Mouse (Mus musculus) spleen, embryonic (tissue): ENCODE results near the gene Ptcd3.

ENCODE experiments used
- CTCF ChIA-PET: fragments of 350-600 bp; sonication (Branson Sonifier 250); formaldehyde crosslinking; loops from one replicate; lab custom pipeline; 2022; lab: Charles Lee

The Ptcd3 gene

DNA sequence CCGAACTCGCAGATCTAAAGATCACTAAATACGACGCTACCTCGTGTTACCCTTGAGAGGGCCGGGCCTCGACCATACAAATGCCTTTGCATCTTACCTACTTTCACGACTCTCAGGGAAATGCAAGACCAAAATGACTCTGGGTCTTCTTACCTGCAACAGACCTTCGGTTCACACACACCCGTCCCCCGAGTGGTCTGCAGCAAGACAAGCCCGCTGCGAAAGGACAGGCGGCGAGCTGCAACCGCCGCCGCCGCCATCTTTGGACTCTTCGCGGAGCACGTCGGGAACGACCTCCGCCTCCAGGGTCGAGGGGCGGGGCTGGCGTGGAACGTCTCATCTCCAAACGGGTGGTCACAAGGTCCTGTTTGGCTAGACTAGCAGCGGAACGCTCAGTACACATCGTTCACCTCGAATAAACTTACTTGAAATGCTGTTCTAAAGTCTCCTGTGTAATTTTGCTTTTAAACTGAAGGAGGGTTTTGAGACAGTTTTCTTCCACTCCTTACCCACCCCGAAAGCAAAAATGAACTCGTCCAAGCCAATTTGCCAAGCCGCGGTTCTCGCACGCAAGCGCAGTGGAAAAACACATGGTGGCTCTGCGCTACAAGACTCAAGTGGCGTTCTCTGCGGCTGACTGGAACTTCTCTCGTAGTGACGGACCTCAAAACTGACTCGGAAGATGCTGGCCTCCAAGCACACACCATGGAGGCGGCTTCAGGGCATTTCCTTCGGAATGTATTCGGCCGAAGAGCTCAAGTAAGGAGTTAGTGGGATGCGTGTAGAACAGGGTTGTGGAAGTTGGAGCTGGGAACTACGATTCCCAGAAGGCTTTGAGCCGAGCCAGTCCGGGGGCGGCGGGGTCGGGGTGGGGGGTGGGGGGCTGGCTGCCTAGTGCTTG lies at the start of gene Ptcd3, which contains the start of gene Polr1a:
TSS of gene Ptcd3 (minus strand) at position 270 of the 901 bp plus-strand sequence.
TSS of gene Polr1a (plus strand) at position 573 of the 901 bp plus-strand sequence.
- CTCF ChIA-PET: interaction anchor here (0.6 kb wide), 1 partner anchor 246 kb away, joined by 3 read pairs; no protein-coding TSS in a partner anchor

DNA sequence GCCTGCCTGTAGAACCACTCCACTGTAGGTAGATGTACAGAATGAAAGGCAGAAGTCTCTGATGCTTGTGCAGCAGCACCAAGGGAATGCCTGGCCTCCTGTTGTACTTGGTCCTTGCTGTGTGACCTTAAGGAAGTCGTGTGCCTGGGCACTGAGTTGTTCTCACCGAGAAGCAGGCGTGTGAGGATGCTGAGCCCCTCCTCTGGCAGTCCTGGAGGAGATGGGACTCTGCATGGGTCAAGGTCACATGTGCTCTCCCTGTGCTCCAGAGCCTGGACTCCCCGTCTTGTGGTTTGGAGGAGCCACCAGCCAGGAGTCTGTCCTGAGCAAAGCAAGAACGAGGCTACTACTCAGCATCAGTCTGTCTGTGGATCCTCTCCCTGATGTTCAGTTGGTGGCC lies 42.6 kb upstream of the Ptcd3 start:
- CTCF ChIA-PET: no interaction called here

DNA sequence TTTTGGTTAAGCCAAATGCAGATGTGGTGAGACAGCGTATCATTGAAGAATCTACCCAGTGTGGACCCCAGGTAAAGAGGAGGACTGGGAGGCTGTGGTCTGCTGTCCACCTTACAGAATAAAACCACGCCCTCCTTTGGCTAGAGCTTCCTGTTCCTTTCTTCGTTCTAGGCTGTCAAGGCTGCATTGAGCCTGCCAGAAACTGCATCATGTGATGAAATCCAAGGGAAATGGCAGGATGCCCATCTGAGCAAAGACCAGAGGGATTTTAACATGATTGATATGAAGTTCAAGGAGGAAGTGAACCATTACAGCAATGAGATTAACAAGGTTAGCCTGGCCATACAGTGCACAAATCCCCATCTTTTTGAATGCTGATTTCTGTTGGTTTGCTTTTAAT lies 42.0 kb upstream of the Ptcd3 start:
- CTCF ChIA-PET: no interaction called here

DNA sequence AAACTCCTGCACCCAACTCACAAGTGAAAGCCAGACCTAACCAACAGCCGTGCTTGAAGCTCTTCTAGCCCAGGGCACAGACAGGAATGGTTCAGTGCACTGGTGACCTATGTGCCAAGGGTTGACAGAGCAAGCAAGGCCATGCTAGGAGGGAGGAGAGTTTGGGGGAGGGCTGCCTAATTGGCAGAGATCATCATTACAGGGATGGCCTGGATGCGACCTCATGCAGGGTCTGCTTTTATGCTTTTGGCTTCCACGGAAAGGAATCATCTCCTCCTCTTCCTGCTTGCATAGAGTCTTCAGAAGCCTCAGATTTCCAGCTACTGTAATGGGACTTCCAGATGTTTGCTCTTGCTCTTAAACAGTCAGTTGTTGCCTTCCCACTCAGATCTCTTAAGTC lies 41.2 kb upstream of the Ptcd3 start:
- CTCF ChIA-PET: no interaction called here

DNA sequence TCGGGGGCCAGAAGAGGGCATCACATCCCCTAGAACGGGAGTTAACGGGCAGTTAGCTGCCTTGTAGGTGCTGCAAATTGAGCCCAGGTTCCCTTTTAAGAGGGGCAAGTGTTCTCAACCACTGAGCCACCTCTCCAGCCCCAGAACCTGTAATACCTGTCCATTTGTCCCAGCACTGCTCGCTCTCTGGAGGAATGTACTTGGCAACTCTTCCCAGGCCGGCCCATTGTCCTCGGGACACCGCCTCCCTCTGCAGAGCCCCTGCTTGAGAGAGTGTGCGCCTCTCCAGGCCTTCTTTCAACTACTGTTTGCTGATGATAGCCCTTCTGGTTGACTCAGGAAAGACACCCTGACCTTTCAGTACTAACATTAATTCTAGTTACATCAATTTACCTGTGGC lies 37.6 kb upstream of the Ptcd3 start:
- CTCF ChIA-PET: no interaction called here

DNA sequence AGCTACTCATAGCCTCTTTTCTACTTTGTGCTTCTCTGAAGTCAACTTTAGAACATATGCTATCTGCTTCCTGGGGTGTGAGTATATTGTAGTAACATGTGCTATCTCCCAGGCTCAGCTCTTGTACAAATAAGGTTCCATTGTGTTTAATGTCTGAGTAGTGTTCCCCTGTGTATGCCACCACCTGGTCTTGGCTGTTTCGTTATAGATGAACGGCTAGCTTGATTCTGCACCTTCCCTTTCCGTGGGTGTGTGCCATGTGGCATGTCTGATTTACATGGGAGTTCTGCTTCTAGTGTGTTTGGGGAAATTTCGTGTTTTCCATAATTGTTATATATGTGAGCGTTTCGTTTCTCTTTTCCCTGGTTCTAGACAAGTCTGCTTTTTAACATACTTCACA lies 36.6 kb upstream of the Ptcd3 start:
- CTCF ChIA-PET: interaction anchor here (0.5 kb wide), 1 partner anchor 343 kb away, joined by 4 read pairs; no protein-coding TSS in a partner anchor

DNA sequence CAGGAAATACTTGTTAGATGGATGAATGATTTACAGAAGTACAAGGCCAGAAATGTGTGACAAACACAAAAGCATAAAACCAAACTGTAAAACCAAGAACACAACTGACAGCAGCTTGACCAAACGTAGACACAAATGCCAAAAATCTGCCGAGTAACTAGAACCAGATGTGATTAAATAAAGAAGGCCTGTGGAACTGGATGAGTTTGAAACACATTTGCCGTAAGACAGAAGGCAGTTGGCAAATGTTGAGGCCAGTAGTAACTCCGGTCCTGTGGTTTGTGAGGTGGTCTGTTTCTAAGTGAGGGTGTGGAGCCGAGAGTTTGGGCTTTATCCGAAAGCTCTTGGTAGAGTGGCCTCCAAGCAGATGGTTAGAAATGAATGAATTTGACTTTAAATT lies 32.4 kb upstream of the Ptcd3 start:
- CTCF ChIA-PET: no interaction called here

DNA sequence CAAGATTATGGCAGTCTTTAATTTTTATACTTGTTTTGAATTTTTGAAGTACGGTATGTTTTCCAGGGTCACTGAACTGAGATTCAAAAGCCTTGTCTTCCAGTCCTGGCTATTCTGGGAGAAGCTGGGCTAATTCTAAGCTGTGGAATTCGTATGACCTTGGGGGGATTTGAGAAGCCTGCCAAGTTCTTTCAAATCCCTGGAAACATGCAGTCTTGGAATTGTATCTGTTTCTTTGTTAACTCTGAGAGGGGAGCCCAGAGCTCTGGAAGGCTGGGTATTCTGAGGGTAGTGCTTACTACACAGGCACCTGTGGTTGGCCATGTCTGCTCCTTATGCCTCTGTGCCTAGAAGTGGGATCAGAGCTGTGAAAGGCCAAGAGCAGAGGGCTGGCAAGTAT lies 27.2 kb upstream of the Ptcd3 start:
- CTCF ChIA-PET: interaction anchor here (0.7 to 1.0 kb wide), 2 partner anchors 8 to 340 kb away, joined by 3 to 5 read pairs; no protein-coding TSS in a partner anchor

DNA sequence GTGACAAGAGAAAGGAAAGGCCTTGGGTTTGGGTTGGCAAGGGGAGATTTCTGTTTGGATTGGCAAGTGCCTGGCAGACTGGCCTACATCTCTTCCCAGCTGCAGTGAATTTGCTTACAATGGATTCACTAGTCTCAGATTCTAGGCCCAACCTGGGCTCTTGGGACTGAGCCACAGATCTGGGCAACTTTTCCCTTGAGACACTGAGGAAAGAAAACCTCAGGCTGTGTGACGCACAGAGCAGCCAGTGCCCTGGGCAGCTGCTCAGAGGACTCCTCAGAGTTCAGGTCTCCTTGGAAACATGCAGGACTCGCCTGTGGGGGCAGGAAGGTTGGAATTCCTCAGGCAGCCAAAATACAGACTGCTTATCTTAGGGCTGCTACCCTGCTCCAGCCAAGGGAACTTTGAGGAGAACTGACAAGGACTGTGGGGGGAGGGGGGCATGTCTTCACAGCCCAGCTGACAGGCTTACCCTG lies 25.6 kb upstream of the Ptcd3 start:
- CTCF ChIA-PET: no interaction called here

DNA sequence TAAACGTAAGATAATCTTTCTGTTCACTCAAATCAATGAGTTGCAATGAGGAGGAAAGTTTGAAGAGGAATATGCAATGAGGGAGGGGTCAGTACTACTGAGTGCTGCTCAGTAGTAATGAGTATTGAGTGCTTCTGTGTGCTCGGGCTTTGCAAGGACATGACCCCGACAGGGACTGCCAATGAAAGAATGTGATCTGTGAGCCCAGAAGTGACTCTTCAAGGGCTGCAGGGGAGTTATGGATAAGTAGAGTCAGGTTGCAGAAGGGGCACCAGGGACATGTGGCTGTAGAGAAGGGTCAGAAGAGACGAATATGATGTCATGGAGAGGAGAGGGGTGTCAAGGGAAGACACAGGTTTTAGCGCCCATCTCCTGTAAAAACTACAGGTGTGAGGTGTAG lies 23.8 kb upstream of the Ptcd3 start:
- CTCF ChIA-PET: interaction anchor here (0.6 kb wide), 1 partner anchor 28 kb away, joined by 3 read pairs; no protein-coding TSS in a partner anchor

DNA sequence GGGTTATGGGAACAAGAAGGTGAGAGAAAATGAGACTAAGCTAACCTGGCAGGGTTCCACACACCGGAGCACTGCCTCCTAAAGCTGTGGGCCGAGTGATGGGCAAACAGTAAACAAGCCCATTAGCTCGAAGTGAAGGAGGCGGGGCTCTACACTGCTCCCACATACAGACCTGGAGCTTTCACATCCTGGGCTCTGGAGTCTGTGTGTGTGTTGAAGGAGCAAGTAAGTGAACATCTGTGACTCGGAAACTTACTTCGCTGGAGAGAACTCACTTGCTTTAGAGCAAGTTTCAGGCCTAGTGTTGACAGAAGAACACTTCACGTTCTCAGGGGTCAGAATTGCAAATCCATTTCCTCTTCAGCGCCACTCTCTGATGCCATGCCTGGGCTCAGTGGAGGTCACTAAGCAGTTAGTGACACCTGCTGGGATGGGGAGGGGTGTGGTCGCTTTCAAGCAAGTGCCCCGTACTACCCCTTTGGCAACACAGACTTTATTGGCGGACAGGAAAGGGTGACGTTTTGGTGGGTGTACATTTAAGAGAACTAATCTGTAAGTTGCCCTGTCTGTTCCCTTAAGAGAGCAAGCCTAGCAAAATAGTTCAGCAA lies 22.4 kb upstream of the Ptcd3 start:
- CTCF ChIA-PET: no interaction called here

DNA sequence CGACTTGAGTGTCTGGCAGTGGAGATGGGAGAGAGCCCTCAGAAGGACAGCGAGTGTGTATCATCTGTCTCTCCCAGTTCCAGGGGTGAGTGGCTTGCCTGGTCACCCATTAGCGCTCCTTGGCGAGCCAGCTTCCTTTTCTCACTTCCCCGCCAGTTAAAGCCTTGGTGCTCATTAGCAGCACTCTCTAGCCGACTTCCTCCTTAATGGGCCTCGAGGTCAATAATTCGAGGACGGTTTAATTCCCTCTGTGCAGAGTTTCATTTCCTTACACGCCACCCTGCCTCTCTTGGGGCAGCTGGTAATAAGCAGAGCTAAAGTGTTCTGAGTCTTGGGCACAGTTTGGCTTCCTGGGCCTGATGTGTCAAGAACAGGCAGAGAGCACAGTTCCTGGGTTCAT lies 21.5 kb upstream of the Ptcd3 start:
- CTCF ChIA-PET: interaction anchor here (0.6 kb wide), 1 partner anchor 28 kb away, joined by 4 read pairs; no protein-coding TSS in a partner anchor

DNA sequence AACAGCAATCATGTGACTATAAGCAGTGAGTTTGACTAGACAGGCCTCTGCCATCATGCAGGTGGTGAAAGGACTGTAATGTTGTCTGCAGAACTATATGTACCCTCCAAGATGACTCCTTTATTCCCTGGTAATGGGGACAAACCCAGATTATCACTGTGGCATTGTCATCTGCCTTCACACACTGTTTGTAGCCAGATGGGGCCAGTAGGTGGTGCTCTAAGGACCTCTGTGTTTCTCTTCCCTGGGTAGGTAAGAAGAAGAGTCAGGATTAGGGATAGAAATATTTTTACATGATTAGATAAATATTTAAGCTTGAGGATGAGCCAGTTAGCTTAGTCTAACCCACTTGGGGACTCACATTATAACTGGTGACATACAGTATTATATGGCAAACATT lies 19.4 kb upstream of the Ptcd3 start:
- CTCF ChIA-PET: interaction anchor here (0.7 to 1.1 kb wide), 4 partner anchors 8 to 235 kb away, joined by 3 to 5 read pairs (median 3); no protein-coding TSS in a partner anchor

DNA sequence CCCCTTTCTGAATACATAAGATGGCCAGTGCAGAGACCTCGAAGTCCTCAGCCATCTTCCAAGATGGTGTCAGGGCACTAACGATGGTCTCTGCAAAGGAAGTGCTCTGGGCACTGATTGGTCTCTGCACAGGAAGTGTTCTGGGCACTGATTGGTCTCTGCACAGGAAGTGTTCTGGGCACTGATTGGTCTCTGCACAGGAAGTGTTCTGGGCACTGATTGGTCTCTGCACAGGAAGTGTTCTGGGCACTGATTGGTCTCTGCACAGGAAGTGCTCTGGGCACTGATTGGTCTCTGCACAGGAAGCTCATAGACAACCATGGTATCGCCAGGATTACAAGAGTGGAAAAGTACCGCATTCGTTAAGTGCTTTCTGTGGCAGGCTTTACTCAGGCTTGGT lies 16.7 kb upstream of the Ptcd3 start:
- CTCF ChIA-PET: interaction anchor here (0.6 kb wide), 1 partner anchor 98 kb away, joined by 3 read pairs; no protein-coding TSS in a partner anchor

DNA sequence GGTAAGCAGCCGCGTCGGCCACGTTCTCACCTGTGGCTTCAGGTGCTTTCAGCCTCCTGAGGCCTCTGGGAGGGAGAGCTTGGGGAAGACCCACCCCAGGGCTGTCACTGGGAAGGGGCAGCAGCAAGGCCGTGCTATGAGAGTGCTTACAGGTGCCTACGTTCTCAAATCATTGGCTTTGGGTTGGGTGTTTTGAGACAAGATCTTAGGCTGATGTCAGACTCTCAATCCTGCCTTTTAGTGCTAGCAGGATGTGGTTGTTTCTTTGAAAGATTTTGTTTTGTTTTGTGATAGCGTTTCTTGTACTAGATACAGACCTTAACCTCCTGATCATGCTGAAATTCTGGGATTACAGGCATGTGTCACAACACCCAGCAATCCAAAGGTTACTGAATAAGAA lies 12.2 kb upstream of the Ptcd3 start:
- CTCF ChIA-PET: no interaction called here

DNA sequence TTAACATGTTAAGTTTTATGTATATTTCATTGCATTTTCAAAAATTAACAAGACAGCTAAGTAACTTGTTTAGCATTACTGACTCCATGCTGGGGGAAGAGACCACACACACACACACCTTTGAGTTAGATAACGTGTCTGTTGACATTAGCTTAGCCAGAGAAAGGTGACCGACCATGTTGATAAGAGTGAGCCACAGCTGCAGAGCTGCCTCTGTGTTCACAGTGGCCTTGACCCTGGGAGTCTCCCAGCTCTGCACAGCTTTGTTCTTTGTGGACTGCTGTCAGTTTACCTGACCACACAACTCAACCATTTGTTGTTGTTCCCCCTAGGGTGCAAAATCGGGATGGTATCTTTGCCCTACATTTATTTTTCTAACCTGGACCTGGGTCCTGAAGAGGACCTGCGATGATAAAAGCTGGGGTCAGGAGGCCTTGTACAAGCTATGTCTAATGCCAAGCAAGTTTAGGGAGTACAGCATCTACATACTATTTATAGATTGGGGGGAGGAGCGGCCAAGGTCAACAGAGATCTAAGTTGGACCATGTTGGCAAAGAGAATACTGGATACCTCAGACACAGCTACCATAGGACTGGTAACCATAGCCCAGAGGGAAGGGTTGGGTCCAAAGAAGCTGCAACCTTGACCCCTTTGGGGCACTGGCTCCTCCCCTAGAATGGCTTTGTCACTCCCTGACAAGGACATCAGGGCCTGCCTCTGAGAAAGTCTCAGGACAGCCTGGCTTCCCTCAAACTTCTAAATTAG lies 3.3 kb upstream of the Ptcd3 start:
- CTCF ChIA-PET: no interaction called here

DNA sequence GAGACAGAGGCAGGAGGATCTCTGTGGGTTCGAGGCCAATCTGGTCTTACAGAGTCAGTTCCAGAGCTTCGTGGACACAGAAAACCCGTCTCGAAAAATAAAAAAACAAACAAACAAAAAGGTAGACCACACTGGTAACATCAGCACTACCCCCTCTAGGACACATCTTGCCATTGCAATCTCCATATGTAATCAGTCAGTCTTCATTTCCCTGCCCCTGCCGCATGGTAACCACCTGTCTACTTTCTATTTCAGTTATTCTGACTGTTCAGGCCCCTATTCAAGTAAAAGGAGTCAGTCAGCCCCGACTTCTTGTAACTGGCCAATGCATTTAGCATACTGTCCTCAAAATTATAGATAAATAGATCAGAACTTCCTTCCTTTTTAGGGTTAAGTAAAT lies 1.3 kb upstream of the Ptcd3 start:
- CTCF ChIA-PET: no interaction called here

DNA sequence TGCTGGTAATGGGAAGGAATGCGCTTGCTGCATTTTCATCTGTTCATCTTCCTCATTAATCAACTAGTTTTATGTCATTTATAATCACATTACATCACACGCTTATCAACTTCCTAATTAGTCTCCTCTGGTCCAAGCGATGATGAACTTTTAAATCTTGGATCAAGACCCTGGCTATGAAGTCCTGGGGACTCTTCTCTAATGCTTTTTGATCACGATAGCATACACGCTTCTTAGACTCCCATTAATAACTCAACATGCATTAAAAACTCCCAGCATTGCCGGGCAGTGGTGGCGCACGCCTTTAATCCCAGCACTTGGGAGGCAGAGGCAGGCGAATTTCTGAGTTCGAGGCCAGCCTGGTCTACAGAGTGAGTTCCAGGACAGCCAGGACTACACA lies 834 bp upstream of the Ptcd3 start:
- CTCF ChIA-PET: no interaction called here

DNA sequence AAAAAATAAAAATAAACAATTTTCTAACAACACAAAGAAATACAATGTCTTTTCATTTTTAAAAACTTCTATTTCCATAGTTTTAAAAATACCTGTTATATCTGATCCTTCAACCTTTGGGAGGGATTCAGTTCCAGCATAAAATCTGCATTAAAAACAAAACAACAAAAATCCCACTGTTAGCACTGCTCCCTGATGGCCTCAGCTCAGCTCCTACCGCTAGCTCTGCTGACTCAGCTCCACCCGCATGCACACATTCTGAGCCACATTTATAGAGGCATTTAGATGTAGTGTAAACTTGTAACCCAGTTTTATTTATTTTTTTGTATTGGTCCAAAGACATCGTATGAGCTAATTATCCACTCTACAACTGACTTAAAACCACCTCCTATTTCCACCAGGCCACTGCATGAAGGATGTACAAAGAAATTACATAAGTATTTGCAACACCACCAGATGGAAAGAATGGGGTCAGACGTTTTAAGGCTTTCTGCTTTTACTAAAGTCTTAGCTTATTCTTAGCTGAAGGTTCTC lies 781 bp downstream of the Ptcd3 start:
- CTCF ChIA-PET: interaction anchor here (0.5 kb wide), 1 partner anchor 689 kb away, joined by 3 read pairs; no protein-coding TSS in a partner anchor

DNA sequence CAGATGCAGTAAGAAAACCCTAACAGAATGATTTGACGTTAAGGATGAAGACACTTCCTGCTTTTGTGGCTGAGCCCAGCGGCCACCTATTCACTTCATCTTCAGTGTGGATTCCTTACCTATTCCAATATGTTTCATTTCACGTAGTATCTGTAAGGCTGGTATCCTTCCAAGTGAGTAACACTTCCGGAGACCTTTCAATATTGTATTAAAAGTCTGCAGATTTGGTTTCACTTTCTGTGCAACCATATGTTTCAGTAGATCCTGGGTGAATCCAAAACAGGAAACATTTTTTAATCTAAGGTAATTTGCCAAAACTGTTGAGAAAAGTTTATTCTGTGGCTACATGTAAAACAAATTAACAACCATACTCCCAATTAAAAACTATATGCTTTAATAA lies 15.3 kb downstream of the Ptcd3 start:
- CTCF ChIA-PET: no interaction called here
